Mouse (Mus musculus): ENCODE results near the gene Ubl3.

The Ubl3 gene

DNA sequence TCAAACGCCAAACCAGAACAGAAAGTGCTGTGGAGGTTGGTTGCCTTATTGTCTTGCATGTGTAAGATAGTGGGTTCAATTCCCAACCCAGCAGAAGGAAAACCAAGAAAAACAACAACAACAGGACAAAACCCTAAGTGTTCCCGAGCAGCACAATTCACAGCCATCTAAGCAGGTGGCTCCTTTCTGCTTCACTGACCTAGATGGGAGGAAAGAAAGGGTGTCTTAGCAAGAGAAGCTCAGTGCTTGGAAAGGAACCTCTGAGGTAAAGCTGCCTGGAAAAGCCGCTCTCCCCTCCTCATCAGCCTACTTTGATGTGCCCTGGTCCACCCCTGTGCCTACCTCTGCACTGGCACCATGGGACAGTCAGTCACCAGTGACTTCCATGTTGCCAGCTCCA lies 70.8 kb downstream of the Ubl3 start:
- ChIA-PET POLR2A (interaction anchor here (0.6 to 4.9 kb wide), 8 partner anchors 9 to 259 kb away, joined by 3 to 27 read pairs (median 5); no protein-coding TSS in a partner anchor), CTCF (interaction anchor here in 2 of 4 experiments (0.6 to 2.5 kb wide), 3 partner anchors 13 to 1086 kb away, joined by 3 to 8 read pairs (median 3); no protein-coding TSS in a partner anchor)

GRCm38 (mm10) chr5:148474346-148474745 lies 78.2 kb downstream of the Ubl3 start:
- CTCF ChIA-PET: interaction anchor here in 3 of 4 experiments (0.6 to 1.4 kb wide), 4 partner anchors 8 to 663 kb away, joined by 3 to 4 read pairs (median 4); no protein-coding TSS in a partner anchor
- POLR2A ChIA-PET: interaction anchor here in 1 of 4 experiments (0.6 kb wide), 1 partner anchor 307 kb away, joined by 3 read pairs; no protein-coding TSS in a partner anchor

GRCm38 (mm10) chr5:148468626-148469441 lies 83.8 kb downstream of the Ubl3 start:
- ChIA-PET CTCF (interaction anchor here in 2 of 4 experiments (0.6 to 0.8 kb wide), 2 partner anchors 19 to 22 kb away, joined by 3 read pairs; no protein-coding TSS in a partner anchor), POLR2A (interaction anchor here in 1 of 4 experiments (0.9 to 2.9 kb wide), 8 partner anchors 17 to 121 kb away, joined by 3 to 17 read pairs (median 3); no protein-coding TSS in a partner anchor)

DNA sequence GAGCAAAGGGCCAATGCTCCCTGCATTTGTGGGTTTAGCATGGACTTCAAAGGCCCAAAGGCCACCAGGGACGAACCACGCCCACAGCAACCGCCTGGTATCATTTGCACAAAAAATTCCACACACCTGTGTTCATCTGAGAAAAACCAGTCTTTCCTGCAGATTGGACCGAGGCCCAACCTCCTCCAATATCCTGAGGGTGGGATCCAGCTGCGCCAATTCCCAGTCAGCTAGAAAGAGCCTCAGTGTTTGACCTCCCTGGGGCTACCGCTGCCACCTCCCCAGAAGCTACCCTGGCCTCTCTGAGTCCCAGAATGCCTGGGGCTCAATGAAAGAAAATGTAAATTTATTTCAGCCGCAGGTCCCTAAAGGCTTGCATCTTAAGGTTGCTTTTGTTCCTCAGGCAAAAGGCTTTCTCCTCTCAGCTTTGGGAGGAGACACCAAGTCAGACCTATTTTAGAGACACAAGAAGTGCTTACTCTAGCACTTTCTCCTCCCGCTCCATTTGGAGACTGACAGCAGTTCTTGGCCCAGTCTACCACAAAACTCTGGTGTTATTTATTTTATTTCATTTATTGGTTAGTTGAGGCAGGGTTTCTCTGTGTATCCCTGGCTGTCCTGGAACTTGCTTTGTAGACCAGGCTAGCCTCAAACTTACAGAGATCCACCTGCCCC lies 85.5 kb downstream of the Ubl3 start:
- ChIA-PET POLR2A (interaction anchor here in 3 of 4 experiments (0.6 to 2.9 kb wide), 24 partner anchors 9 to 322 kb away, joined by 3 to 17 read pairs (median 3); partner anchors contain the start of gene Slc7a1 (in 1 of the 3)), CTCF (interaction anchor here (0.5 to 2.0 kb wide), 17 partner anchors 8 to 647 kb away, joined by 3 to 8 read pairs (median 4); no protein-coding TSS in a partner anchor)

DNA sequence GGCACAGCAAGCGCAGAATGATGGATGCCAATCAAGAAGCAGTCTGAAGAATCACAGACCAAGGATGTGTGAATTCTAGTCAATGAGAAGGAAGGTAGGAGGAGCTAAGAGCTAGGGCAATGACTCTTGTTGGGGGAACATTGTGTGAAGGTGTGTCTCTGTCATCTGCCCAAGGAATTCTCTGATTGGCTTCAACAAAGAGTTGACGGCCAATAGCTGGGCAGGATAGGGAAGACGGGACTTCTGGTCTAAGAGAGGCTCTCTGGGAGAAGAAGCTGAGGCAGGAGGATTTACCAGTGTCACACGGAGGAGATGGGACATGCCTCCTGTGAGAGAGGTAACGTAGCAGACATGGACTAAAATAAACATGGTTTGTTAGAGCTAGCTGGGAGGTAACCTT lies 86.5 kb downstream of the Ubl3 start:
- POLR2A ChIA-PET: interaction anchor here (0.5 to 2.9 kb wide), 25 partner anchors 10 to 176 kb away, joined by 3 to 17 read pairs (median 4); partner anchors contain the start of gene Slc7a1 (in 2 of the 4)
- CTCF ChIA-PET: interaction anchor here (0.6 to 2.0 kb wide), 19 partner anchors 8 to 646 kb away, joined by 3 to 8 read pairs (median 4); no protein-coding TSS in a partner anchor

DNA sequence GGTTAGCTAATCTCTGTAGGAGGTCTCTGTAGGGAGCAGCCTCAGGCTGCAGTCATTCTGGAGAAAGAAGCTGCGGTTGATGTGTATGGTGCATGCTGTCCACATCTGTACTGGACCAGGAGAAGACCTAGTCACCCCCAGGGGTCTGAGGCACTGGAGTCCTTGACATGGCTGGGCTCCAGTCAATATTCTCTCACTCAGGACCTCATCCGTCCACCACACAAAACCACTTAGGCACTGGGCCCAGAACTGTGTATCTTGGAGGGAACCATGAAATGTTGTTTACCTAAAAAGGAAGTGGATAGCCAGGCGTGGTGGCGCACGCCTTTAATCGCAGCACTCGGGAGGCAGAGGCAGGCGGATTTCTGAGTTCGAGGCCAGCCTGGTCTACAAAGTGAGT lies 87.5 kb downstream of the Ubl3 start:
- ChIA-PET POLR2A (interaction anchor here in 1 of 4 experiments (0.7 to 2.7 kb wide), 2 partner anchors 11 to 225 kb away, joined by 3 to 10 read pairs; no protein-coding TSS in a partner anchor), CTCF (interaction anchor here in 1 of 4 experiments (2.0 kb wide), 1 partner anchor 11 kb away, joined by 4 read pairs; no protein-coding TSS in a partner anchor)

DNA sequence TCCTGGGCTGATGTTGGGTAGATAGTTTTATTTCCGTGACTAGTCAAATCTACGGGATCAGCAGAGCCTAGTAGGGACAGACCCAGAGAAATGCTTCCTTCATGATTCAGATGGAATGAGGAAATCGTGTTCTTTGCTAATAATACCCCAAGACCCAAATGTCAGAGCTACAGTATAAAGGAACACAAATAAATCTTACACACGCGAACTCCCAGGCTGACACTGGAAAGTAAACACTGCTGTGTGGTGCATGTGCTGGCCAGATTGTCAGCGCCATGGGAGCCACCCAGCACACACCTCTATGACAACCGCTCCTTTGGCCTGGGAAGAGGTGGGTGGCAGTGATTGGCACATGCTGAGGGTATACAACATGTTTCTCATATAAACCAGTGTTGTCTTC lies 88.1 kb downstream of the Ubl3 start:
- ChIA-PET CTCF (no interaction called here), POLR2A (interaction anchor here in 1 of 4 experiments (0.7 kb wide), 1 partner anchor 226 kb away, joined by 3 read pairs; no protein-coding TSS in a partner anchor)

DNA sequence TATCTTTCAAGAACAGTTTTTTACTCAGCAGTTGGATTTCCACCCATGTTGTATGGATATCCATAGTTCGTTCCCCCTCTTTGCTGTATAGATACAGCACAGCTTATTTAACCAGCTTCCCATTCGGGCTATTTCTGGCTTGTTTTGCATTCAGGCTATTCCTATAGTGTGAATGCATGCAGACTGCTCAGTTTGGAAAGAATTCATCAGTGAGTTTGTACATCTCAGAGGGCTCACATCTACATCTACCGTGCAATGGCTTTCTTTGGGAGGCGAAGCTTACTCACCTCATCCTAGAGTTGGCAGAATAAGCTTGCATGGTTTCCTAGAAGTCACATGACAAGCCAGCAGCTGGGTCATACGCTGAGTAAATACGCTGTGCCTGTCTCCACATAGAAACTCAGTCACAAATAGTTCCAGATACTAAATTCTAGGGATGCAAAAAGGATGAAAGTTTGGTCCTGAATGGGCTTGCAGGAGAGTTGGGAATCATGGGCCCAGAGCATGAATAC lies 88.8 kb downstream of the Ubl3 start:
- CTCF ChIA-PET: no interaction called here
- POLR2A ChIA-PET: no interaction called here
